Mouse (Mus musculus) kidney, adult 2 months (tissue): ENCODE measurements around the gene Ptges2.

Experiments
- CTCF ChIP-seq: fragments of 200-500 bp; conservative IDR thresholded peaks from 2 replicates; pipeline ENCODE4 v1.5.1; 2011; ENCODE audit warnings: low read depth, mild to moderate bottlenecking, control low read depth, low read length, moderate library complexity, mixed read lengths; ENCODE audit not compliant: insufficient read depth, insufficient read length
- POLR2A ChIP-seq: fragments of 200-500 bp; IDR thresholded peaks from one replicate; pipeline ENCODE4 v1.6.1; 2011; ENCODE audit warnings: low read depth, low read length, control low read depth

- TF ChIP-seq POLR2A (no peak), CTCF (no peak)
Measured at GRCm38 (mm10) chr2:32420647-32421046, 25.0 kb downstream of the Ptges2 start.
